Mouse (Mus musculus) forebrain, embryonic 13.5 days (tissue): ENCODE results near the gene Mrpl44. TPM values are rescaled to one million over a fixed set of nuclear protein-coding genes. Genes with fewer than 3 reads are reported as not detected.
A peak's percentile ranks its signal among the peaks of the same experiment; 100 is the strongest.

Experiments used
- ATAC-seq: fragments of 200-750 bp; cut with Nextera tagmentation; 2 replicates; pipeline ENCODE4 v1.8.0; 2017
- H3K27ac ChIP-seq: fragments of 300-500 bp; sonication (generic); 2 replicates; pipeline ENCODE4 v1.5.1; 2015; ENCODE audit warnings: inconsistent platforms, mild to moderate bottlenecking, moderate library complexity
- H3K27me3 ChIP-seq: fragments of 300-500 bp; sonication (generic); 2 replicates; pipeline ENCODE4 v1.6.1; 2015; ENCODE audit warnings: mild to moderate bottlenecking, inconsistent platforms
- H3K36me3 ChIP-seq: fragments of 300-500 bp; sonication (generic); 2 replicates; pipeline ENCODE4 v1.6.1; 2015; ENCODE audit warnings: mild to moderate bottlenecking, inconsistent platforms; ENCODE audit not compliant: poor library complexity, severe bottlenecking
- H3K4me1 ChIP-seq: fragments of 300-500 bp; sonication (generic); 2 replicates; pipeline ENCODE4 v1.6.1; 2015; ENCODE audit warnings: inconsistent platforms
- H3K4me2 ChIP-seq: fragments of 300-500 bp; sonication (generic); 2 replicates; pipeline ENCODE4 v1.6.1; 2015; ENCODE audit warnings: inconsistent platforms, mild to moderate bottlenecking, moderate library complexity
- H3K4me3 ChIP-seq: fragments of 300-500 bp; sonication (generic); 2 replicates; pipeline ENCODE4 v1.5.1; 2015; ENCODE audit warnings: mild to moderate bottlenecking, inconsistent platforms
- H3K9ac ChIP-seq: fragments of 300-500 bp; sonication (generic); 2 replicates; pipeline ENCODE4 v1.6.1; 2015; ENCODE audit warnings: mild to moderate bottlenecking, inconsistent platforms
- H3K9me3 ChIP-seq: fragments of 300-500 bp; sonication (generic); replicated peaks from 2 replicates; pipeline ENCODE4 v1.6.1; 2016; ENCODE audit warnings: inconsistent platforms
- WGBS: fragments of 180-500 bp; shearing (Covaris S2); methylation state at CpG from one replicate; pipeline ENCODE4 v1.1.7; 2015; 5-methylcytosine and 5-hydroxymethylcytosine counted together
- polyA plus RNA-seq: library from polyadenylated mRNA; unstranded; fragments of >200 nt; fragmentation: Nextera tagmentation; extraction: Ambion mirVana; gene quantifications from 2 replicates; pipeline ENCODE4 v1.2.1, GENCODE M21; 2015

The Mrpl44 gene
- polyA plus RNA-seq, 1 experiment from 2014 or later = 49.9 TPM

GRCm38 (mm10) chr1:79764031-79764430 lies 11.8 kb upstream of the Mrpl44 start:
- Histone ChIP-seq H3K27me3 (no peaks in the 10 kb centered on the region), H3K4me3 (no peak overlapping the region), H3K4me2 (no peak overlapping the region), H3K36me3 (no peaks in the 10 kb centered on the region), H3K27ac (no peak overlapping the region), H3K9ac (no peak overlapping the region), H3K9me3 (no peaks in the 10 kb centered on the region), H3K4me1 (peaks cover 16% of the 10 kb centered on the region)
- no peak for ATAC-seq
- 88% methylated on average over 2 of the region's 2 CpGs for WGBS

GRCm38 (mm10) chr1:79764483-79764882 lies 11.3 kb upstream of the Mrpl44 start:
- ATAC-seq = no peak
- Histone ChIP-seq H3K27me3 (no peaks in the 10 kb centered on the region), H3K9me3 (no peaks in the 10 kb centered on the region), H3K9ac (no peak overlapping the region), H3K4me3 (no peak overlapping the region), H3K4me2 (no peak overlapping the region), H3K36me3 (no peaks in the 10 kb centered on the region), H3K4me1 (peaks cover 13% of the 10 kb centered on the region), H3K27ac (no peak overlapping the region)
- WGBS = 97% methylated on average over 1 of the region's 1 CpGs

DNA sequence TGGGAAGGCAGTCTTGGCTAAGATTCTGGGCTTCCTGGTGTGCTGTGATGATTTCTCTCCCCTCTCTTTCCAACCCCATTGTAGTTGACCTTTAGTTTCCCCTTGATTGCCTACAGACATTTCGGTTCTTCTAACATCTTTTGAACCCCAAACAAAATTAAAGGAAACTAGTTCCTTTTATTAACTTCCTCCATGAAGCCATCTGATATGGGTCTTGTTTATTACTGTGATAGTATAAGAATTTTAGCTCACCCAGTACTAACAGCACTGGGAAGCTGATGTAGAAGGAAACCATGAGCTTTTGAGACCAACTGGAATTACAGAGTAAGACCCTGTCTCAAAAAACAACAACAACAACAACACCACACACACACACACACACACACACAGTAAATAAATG lies 7.6 kb upstream of the Mrpl44 start:
- Histone ChIP-seq H3K27me3 (no peaks in the 10 kb centered on the region), H3K4me1 (no peaks in the 10 kb centered on the region), H3K4me3 (no peak overlapping the region), H3K4me2 (no peak overlapping the region), H3K27ac (no peak overlapping the region), H3K9me3 (no peaks in the 10 kb centered on the region), H3K36me3 (no peaks in the 10 kb centered on the region), H3K9ac (no peak overlapping the region)
- no peak for ATAC-seq
- WGBS = 65% methylated on average over 1 of the region's 1 CpGs

DNA sequence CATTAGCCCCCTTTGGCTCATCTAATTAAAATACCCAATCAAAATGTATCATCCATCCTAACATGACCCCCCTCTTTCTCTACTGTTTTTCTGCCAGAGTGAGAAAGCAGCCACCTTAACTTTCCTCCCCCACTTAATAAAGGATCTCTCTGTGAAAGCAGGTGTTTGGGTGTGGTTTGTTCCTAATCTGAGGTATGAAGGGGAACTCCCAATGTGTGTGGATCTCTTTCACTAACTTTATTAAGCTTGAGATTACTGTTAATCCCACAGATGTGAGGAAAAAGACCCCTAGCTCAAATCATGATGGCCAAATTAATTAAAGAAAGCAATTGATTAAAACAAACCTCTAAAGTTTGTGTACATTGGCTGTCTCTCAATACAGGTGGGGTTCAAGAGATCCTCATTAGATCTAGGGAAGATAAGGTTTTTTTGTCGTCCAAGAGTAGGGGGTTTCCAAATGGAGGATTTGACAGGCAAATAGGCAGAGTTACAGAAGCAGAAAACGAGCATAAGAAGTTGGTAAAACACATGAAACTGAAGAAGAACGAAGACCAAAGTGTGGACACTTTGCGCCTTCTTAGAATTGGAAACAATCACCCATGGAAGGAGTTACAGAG lies 1.5 kb upstream of the Mrpl44 start:
- Histone ChIP-seq H3K27me3 (no peaks in the 10 kb centered on the region), H3K4me2 (no peak overlapping the region), H3K4me1 (peaks cover 4% of the 10 kb centered on the region), H3K4me3 (no peak overlapping the region), H3K36me3 (peaks cover 14% of the 10 kb centered on the region), H3K9me3 (no peaks in the 10 kb centered on the region), H3K27ac (no peak overlapping the region), H3K9ac (no peak overlapping the region)
- 75% methylated on average over 4 of the region's 4 CpGs for WGBS
- ATAC-seq = no peak

- H3K4me3 ChIP-seq = no peak overlapping the region
- WGBS = 91% methylated on average over 11 of the region's 11 CpGs
- H3K27me3 ChIP-seq = no peaks in the 10 kb centered on the region
- H3K4me2 ChIP-seq = no peak overlapping the region
- H3K4me1 ChIP-seq = peaks cover 4% of the 10 kb centered on the region
- no peak for ATAC-seq
- H3K27ac ChIP-seq = no peak overlapping the region
- peaks cover 51% of the 10 kb centered on the region for H3K36me3 ChIP-seq
- H3K9me3 ChIP-seq = no peaks in the 10 kb centered on the region
- H3K9ac ChIP-seq = no peak overlapping the region
Measured at GRCm38 (mm10) chr1:79778011-79778410, 2.2 kb downstream of the Mrpl44 start.

GRCm38 (mm10) chr1:79782433-79782832 lies 6.6 kb downstream of the Mrpl44 start:
- no peak overlapping the region for H3K9ac ChIP-seq
- H3K27ac ChIP-seq = no peak overlapping the region
- 83% methylated on average over 3 of the region's 3 CpGs for WGBS
- ATAC-seq = no peak
- no peak overlapping the region for H3K4me3 ChIP-seq
- H3K36me3 ChIP-seq = peaks cover 58% of the 10 kb centered on the region
- no peaks in the 10 kb centered on the region for H3K9me3 ChIP-seq
- H3K27me3 ChIP-seq = no peaks in the 10 kb centered on the region
- H3K4me1 ChIP-seq = no peaks in the 10 kb centered on the region
- H3K4me2 ChIP-seq = no peak overlapping the region

- ATAC-seq = peak; percentile 86
- Histone ChIP-seq H3K9me3 (no peaks in the 10 kb centered on the region), H3K27me3 (no peaks in the 10 kb centered on the region), H3K36me3 (peaks cover 23% of the 10 kb centered on the region), H3K27ac (no peak overlapping the region), H3K4me2 (no peak overlapping the region), H3K4me1 (no peaks in the 10 kb centered on the region), H3K4me3 (no peak overlapping the region), H3K9ac (no peak overlapping the region)
- WGBS = 70% methylated on average over 7 of the region's 7 CpGs
Measured at GRCm38 (mm10) chr1:79786267-79786927, 10.6 kb downstream of the Mrpl44 start.

GRCm38 (mm10) chr1:79797084-79797483 lies 21.3 kb downstream of the Mrpl44 start:
- Histone ChIP-seq H3K9me3 (no peaks in the 10 kb centered on the region), H3K27ac (no peak overlapping the region), H3K4me2 (no peak overlapping the region), H3K4me1 (no peaks in the 10 kb centered on the region), H3K4me3 (no peak overlapping the region), H3K27me3 (no peaks in the 10 kb centered on the region), H3K9ac (no peak overlapping the region), H3K36me3 (no peaks in the 10 kb centered on the region)
- 91% methylated on average over 3 of the region's 3 CpGs for WGBS
- no peak for ATAC-seq

GRCm38 (mm10) chr1:79802858-79803427 lies 27.1 kb downstream of the Mrpl44 start:
- no peak overlapping the region for H3K9ac ChIP-seq
- H3K4me1 ChIP-seq = no peaks in the 10 kb centered on the region
- H3K9me3 ChIP-seq = no peaks in the 10 kb centered on the region
- H3K4me3 ChIP-seq = no peak overlapping the region
- ATAC-seq = no peak
- H3K4me2 ChIP-seq = no peak overlapping the region
- no peaks in the 10 kb centered on the region for H3K27me3 ChIP-seq
- no peak overlapping the region for H3K27ac ChIP-seq
- 63% methylated on average over 11 of the region's 11 CpGs for WGBS
- H3K36me3 ChIP-seq = no peaks in the 10 kb centered on the region

GRCm38 (mm10) chr1:79803614-79804013 lies 27.8 kb downstream of the Mrpl44 start:
- H3K9ac ChIP-seq = no peak overlapping the region
- no peaks in the 10 kb centered on the region for H3K9me3 ChIP-seq
- no peak overlapping the region for H3K4me3 ChIP-seq
- no peaks in the 10 kb centered on the region for H3K4me1 ChIP-seq
- no peak for ATAC-seq
- no peak overlapping the region for H3K4me2 ChIP-seq
- no peaks in the 10 kb centered on the region for H3K27me3 ChIP-seq
- no peak overlapping the region for H3K27ac ChIP-seq
- no peaks in the 10 kb centered on the region for H3K36me3 ChIP-seq
- WGBS = 85% methylated on average over 7 of the region's 7 CpGs

GRCm38 (mm10) chr1:79806865-79807264 lies 31.0 kb downstream of the Mrpl44 start:
- H3K27ac ChIP-seq = no peak overlapping the region
- H3K9ac ChIP-seq = no peak overlapping the region
- WGBS = 71% methylated on average over 5 of the region's 5 CpGs
- no peaks in the 10 kb centered on the region for H3K9me3 ChIP-seq
- H3K36me3 ChIP-seq = no peaks in the 10 kb centered on the region
- no peak overlapping the region for H3K4me3 ChIP-seq
- H3K27me3 ChIP-seq = no peaks in the 10 kb centered on the region
- ATAC-seq = no peak
- no peak overlapping the region for H3K4me2 ChIP-seq
- no peaks in the 10 kb centered on the region for H3K4me1 ChIP-seq

GRCm38 (mm10) chr1:79809447-79809846 lies 33.6 kb downstream of the Mrpl44 start:
- Histone ChIP-seq H3K4me2 (no peak overlapping the region), H3K4me1 (no peaks in the 10 kb centered on the region), H3K9ac (no peak overlapping the region), H3K4me3 (no peak overlapping the region), H3K27me3 (no peaks in the 10 kb centered on the region), H3K9me3 (no peaks in the 10 kb centered on the region), H3K27ac (no peak overlapping the region), H3K36me3 (no peaks in the 10 kb centered on the region)
- no peak for ATAC-seq
- WGBS = 82% methylated on average over 3 of the region's 3 CpGs
